In genomic region chr8:22411282-22411702, GRCm38 (mm10) we compare ENCODE assay signal across 8 mouse cellular contexts. TPM values are rescaled to one million over a fixed set of nuclear protein-coding genes. Genes with fewer than 3 reads are reported as not detected.
A peak's percentile ranks its signal among the peaks of the same experiment; 100 is the strongest.
DNase-seq lines count a peak whose midpoint lies in the region; ATAC-seq and TF ChIP-seq lines count a peak whose summit lies in the region.

TSS of gene Mrps31 (plus strand) at chr8:22411361.

- H3K4me2 ChIP-seq in hindbrain, embryonic 14.5 days (replicated peaks) = peak within 1 kb of the TSS; percentile 73

- WGBS in hindbrain, embryonic 14.5 days = 0% methylated on average over 25 of the region's 25 CpGs

- peak; percentile 69 for DNase-seq in Patski (ENCODE audit: low read depth, low spot score)
- DNase-seq in cerebellum, postnatal 14 days = peak; percentile 88 to 90
- DNase-seq in frontal cortex, postnatal 25 days (ENCODE audit: low spot score in 2 of 2) = peak; percentile 69 to 81
- DNase-seq in hindbrain, embryonic 14.5 days (ENCODE audit: low spot score) = peak; percentile 92
- peak; percentile 81 to 85 for DNase-seq in layer of hippocampus, postnatal 36 days
- peak; percentile 92 for DNase-seq in lung, postnatal 36 days
- peak; percentile 96 for DNase-seq in retina, postnatal 1 day
- DNase-seq in urinary bladder, adult 18-20 months (ENCODE audit: low spot score in 2 of 2) = peak; percentile 69 to 74

- peaks cover 17% of the 10 kb centered on the region for H3K4me1 ChIP-seq in hindbrain, embryonic 14.5 days (replicated peaks; ENCODE audit: control insufficient read depth, insufficient read depth, low read length)

- in situ Hi-C loops in Patski (cut with MboI; ENCODE audit: low pct_unique_long_range_greater_than_20kb) = no loop called here

- ATAC-seq in Patski = peak; percentile 78
- ATAC-seq in hindbrain, embryonic 14.5 days (ENCODE audit: low FRiP score) = peak; percentile 96

- peak within 1 kb of the TSS; percentile 81 for H3K27ac ChIP-seq in hindbrain, embryonic 14.5 days

- no peaks in the 10 kb centered on the region for H3K9me3 ChIP-seq in hindbrain, embryonic 14.5 days (ENCODE audit: control insufficient read depth, low read length)

- POLR2A ChIA-PET in Patski (lab: Charles Lee) = interaction anchor here (0.7 kb wide), 1 partner anchor 288 kb away, joined by 3 read pairs; no protein-coding TSS in a partner anchor

- H3K36me3 ChIP-seq in hindbrain, embryonic 14.5 days (replicated peaks; ENCODE audit: control insufficient read depth, insufficient read depth) = peaks cover 16% of the 10 kb centered on the region

- peak within 1 kb of the TSS; percentile 84 for H3K4me3 ChIP-seq in hindbrain, embryonic 14.5 days (replicated peaks; ENCODE audit: low read length)

- CTCF ChIA-PET in Patski (lab: Charles Lee) = no interaction called here

- peak within 1 kb of the TSS; percentile 87 for H3K9ac ChIP-seq in hindbrain, embryonic 14.5 days

- H3K27me3 ChIP-seq in Patski = no peaks in the 10 kb centered on the region
- H3K27me3 ChIP-seq in hindbrain, embryonic 14.5 days (ENCODE audit: control insufficient read depth, insufficient read depth, low read length) = no peaks in the 10 kb centered on the region

- no peak for TF ChIP-seq CTCF in Patski (IDR thresholded peaks at IDR 0.05)

RNA-seq across cellular contexts. Expression of gene Mrps31, which starts in this region (rescaled TPM):
- 32.9 TPM for polyA plus RNA-seq in Patski (2021)
- 33.7 and 36.5 TPM in 2 replicates for polyA plus RNA-seq in hindbrain, embryonic 14.5 days (2014; fragmentation: Nextera tagmentation; extraction: Ambion mirVana)
- 10 to 100 TPM; 23.9 to 26.6 TPM for total RNA-seq in layer of hippocampus, postnatal 36 days (2021)

Comparison
In these comparisons a context has a peak if more than half of its experiments do, and no peak if none do; other contexts are left out.
1. Peak in every context shown above with its lines: DNase-seq, ATAC-seq, H3K4me3 ChIP-seq and H3K27ac ChIP-seq.